Mouse (Mus musculus): Measurements from ENCODE around the gene 1110065P20Rik.

Gene 1110065P20Rik

GRCm38 (mm10) chr4:124850933-124851658 lies at the start of gene 1110065P20Rik:
Gene 1110065P20Rik, minus strand, starts transcription at chr4:124851196.
- DNase-seq (ENCODE audit: low read depth, low spot score) = peak; percentile 60

DNA sequence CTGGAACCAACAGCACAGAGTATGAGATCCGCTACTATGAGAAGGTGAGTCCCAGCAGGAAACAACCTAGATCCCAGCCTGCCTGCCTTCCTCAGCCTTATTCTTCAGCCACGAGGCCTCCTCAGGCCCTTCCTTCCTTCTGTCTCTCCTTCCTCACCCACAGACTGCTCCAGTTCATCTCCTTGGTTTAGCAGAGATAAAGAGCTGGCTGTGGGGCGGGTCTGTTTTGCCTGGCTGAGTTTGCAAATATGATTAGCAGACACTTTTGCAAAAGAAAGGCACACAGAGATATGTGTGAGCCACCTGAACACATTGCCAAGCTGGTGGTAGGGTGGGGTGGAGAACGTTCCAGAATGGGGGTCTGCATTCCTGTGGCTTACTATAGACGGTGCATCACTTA lies 48.9 kb upstream of the 1110065P20Rik start:
- DNase-seq (ENCODE audit: low read depth, low spot score) = no peak

DNA sequence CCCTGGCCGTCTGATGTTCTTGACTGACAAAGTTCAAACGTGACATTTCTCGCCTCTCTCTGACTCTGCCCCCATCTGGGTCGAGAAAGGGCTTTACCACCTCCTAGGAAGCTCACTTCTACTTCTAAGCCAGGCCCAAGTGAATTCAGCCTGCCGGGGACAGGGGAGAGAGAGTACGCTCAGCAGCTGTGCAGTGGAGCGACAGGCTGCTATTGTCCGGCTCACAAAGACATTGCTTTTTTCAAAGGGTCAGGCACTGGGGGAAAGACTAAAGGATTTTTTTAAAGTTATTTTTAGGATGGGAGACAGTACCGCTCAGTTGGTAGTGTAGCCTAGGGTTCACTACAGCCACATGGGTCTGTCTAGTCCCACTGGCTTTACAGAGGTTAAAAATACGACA lies 47.4 kb upstream of the 1110065P20Rik start:
- DNase-seq (ENCODE audit: low read depth, low spot score) = no peak

- peak; percentile 54 for DNase-seq (ENCODE audit: low read depth, low spot score)
Measured at GRCm38 (mm10) chr4:124894508-124895428, 43.8 kb upstream of the 1110065P20Rik start.

DNA sequence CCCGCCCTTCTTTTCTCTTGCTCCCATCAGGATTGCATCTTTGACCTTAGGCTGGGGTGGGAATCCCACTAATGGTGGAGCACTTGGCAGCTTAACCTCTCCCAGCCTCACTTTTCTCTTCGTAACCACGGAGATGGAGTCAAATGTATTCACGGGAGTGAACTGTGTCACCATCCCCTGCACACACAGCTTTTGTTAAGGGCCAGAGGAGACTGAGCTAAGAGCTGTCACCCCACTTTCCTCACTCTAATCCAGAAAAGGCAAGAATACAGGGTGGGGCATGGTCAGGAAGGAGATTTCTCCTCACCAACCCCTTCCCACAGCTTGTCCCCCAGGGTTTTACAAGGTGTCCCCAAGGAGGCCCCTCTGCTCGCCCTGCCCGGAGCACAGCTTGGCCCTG lies 42.8 kb upstream of the 1110065P20Rik start:
- peak; percentile 42 for DNase-seq (ENCODE audit: low read depth, low spot score)

DNA sequence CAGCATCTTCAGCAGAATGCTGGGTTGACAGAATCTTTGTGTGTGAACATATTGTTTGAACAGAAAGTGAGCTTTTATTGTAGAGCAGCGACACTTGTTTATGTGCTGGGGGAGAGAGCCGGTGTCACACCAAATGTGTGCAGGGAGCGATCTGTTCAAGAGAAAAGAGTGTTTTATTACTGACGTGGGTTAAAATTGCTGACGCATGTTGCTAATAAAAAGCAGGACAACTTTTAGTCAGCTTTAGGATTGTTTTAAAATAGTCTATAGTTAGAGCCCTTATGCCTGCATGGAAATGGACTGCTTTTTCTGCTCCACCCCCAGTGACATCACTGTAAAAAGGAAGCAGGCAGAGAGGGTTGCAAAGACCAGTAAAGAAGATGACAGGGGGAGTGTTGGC lies 39.8 kb upstream of the 1110065P20Rik start:
- no peak for DNase-seq (ENCODE audit: low read depth, low spot score)

- no peak for DNase-seq (ENCODE audit: low read depth, low spot score)
Measured at GRCm38 (mm10) chr4:124889935-124890334, 38.9 kb upstream of the 1110065P20Rik start.

DNA sequence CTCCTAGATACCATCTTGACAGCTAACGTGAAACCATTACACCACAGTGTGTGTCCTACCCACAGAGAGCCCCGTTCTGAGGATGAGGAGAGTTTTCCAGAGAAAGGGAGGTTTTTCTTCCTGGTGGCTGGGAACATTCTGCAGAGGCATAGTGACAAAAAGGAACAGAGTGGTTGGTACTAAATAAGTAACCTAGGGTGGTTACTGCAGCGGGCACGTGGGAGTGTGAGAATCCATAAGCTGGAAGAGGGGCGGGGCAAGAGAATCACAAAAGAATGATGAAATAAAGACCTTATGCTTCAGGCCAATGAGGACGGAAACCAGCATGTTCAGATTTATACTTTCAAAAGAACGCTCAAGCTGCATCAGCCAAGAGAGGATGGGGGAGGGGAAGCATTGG lies 37.7 kb upstream of the 1110065P20Rik start:
- no peak for DNase-seq (ENCODE audit: low read depth, low spot score)

GRCm38 (mm10) chr4:124882151-124882729 lies 31.2 kb upstream of the 1110065P20Rik start:
- peak; percentile 53 for DNase-seq (ENCODE audit: low read depth, low spot score)

- DNase-seq (ENCODE audit: low read depth, low spot score) = peak; percentile 83
Measured at GRCm38 (mm10) chr4:124881341-124881908, 30.4 kb upstream of the 1110065P20Rik start.

DNA sequence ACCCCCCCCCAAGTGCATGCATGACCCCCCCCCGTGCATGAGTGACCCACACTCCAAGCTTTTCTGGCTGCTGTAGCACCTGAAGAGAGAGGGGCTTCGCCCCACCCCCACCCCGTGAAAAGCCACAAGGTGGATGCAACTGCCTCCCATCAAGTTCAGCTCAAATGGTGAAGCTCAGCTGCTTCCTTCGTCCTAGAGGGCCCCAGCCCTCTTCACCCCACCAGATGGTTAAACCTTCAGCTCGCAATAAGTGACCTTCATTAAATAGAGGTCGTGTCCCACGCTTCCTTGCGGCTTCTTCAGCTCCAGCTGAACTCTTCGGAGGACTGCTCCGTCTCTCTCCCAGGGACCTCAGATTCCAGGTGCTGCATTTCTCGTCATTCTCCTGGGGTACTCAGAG lies 29.6 kb upstream of the 1110065P20Rik start, which contains the start of gene Epha10:
Gene Epha10, plus strand, starts transcription at position 301 of the 400 bp plus-strand sequence.
- DNase-seq (ENCODE audit: low read depth, low spot score) = no peak

- peak; percentile 84 for DNase-seq (ENCODE audit: low read depth, low spot score)
Measured at GRCm38 (mm10) chr4:124872719-124873118, 21.7 kb upstream of the 1110065P20Rik start.

- DNase-seq (ENCODE audit: low read depth, low spot score) = no peak
Measured at GRCm38 (mm10) chr4:124861283-124862188, 10.5 kb upstream of the 1110065P20Rik start, which contains the start of gene Maneal. Gene Maneal, minus strand, starts transcription at chr4:124862171.

DNA sequence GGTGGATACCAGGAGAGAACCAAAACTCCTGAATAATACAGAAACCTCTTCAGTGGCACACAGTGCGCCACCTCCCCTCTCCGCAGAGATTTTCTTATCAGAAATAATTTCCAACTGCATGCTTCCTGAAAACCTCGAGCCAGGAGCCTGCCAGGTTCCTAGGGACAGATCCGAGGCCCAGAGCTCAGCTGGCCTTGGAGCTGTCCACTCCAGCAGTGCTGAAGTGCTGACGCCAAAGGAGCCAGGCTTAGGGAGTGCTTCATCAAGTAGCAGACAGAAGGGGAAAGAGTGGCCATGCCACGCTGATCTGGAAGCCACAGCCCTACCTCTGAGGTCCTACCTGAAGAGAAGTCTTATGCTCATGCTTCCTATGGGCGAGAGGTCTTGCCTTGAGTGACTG lies 9.4 kb upstream of the 1110065P20Rik start:
- DNase-seq (ENCODE audit: low read depth, low spot score) = peak; percentile 68

- DNase-seq (ENCODE audit: low read depth, low spot score) = no peak
Measured at GRCm38 (mm10) chr4:124858370-124858769, 7.4 kb upstream of the 1110065P20Rik start.

GRCm38 (mm10) chr4:124856294-124856693 lies 5.3 kb upstream of the 1110065P20Rik start:
- no peak for DNase-seq (ENCODE audit: low read depth, low spot score)

GRCm38 (mm10) chr4:124850261-124850913 lies 609 bp downstream of the 1110065P20Rik start, which contains the start of gene Yrdc:
Gene Yrdc, plus strand, starts transcription at chr4:124850679.
- peak; percentile 93 for DNase-seq (ENCODE audit: low read depth, low spot score)

DNA sequence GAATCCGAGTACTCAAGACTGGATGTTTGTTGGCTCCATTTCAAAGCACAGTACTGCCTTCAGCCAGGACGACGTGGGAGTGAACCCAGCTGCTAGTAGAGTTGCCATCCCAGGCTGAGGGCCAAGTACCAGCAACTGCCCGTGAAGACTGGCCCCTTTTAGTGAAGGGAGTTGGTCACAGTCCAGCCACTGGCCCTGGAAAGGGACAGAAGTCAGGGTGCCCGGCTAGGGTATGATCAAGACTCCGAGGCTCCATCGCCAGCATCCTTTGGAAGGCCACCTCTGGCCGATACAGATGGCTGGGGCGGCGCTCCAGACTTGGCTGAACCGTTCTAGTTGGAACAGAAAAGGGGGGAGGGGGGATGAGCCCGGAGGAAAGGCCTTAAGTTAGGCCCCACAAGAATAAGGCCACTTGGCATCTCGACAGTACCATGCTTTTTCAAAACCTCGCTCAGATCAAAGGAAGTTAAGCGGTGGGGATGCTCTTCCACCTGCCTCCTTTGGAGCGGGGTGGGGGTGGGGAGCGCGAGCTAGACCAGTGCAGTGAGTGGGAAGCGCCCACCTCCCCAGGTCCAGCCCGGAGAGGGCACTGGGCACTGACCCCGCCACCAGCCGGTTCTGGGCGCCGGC lies 1.2 kb downstream of the 1110065P20Rik start:
- peak; percentile 57 for DNase-seq (ENCODE audit: low read depth, low spot score)

- peak; percentile 81 for DNase-seq (ENCODE audit: low read depth, low spot score)
Measured at GRCm38 (mm10) chr4:124847573-124847972, 3.4 kb downstream of the 1110065P20Rik start.
